Mouse (Mus musculus) liver, embryonic 18 days (tissue): Measurements from ENCODE around the gene Ankar. TPM values are rescaled to one million over a fixed set of nuclear protein-coding genes. Genes with fewer than 3 reads are reported as not detected.

Experiments used
- polyA plus RNA-seq: library from polyadenylated mRNA; depleted of rRNA; stranded (reverse); fragments of >200 nt; gene quantifications from 2 replicates; pipeline ENCODE4 v1.2.3, GENCODE M21; 2012; rRNA removed

The Ankar gene
- polyA plus RNA-seq, result 0.01 TPM in 1 of 2 replicates, not detected in the other

GRCm38 (mm10) chr1:72700479-72700878 lies at the start of gene Ankar:
TSS of gene Ankar (minus strand) at chr1:72700579.

DNA sequence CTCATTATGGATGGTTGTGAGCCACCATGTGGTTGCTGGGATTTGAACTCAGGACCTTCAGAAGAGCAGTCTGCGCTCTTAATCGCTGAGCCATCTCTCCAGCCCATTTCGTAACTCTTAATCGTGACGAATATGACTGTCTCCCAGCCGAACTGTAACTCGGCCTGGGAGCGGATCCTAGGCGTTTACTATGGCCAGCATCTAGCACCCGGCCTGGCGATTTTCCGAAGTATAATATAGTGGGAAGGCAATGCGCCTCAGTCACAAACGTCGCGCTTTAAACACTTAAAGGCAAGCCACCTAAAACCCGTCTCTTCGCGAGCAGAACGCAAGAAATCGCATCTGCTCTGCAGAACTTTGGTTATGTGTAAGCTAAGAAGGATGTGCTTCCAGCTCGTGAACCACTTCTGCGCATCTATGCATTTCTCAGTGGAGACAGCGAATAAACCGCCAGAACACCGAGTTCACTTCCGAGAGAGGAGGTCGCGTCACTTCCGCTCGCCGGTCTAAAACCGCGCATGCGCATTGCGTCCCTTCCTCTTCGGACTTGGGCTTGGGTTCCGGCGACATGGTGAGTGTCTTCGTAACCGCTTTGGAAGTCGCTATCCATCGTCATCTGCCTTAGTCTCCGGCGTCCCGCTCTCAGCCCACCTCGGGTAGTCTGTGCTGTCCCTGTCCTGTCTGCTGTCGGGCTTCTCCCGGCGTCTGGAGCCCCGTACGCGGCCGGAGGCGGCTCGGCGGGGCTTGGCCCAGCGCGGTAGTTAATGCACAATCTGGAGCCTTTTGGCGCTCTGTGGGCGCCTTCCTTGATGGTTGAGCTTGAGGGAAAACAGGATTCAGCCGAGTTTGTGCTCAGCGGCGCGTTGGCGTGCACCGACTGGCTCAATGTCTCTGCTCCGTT lies 10.6 kb upstream of the Ankar start, which contains the start of gene Rpl37a:
Gene Rpl37a, plus strand, starts transcription at position 538 of the 901 bp plus-strand sequence.

Other genes starting within 250 kb of the Ankar start
- 0.01 TPM in 1 of 2 replicates, not detected in the other for gene March4, start 163.6 kb downstream of the Ankar start, polyA plus RNA-seq
- gene Smarcal1, start 117.3 kb downstream of the Ankar start, polyA plus RNA-seq, result 9.9 and 10.6 TPM in 2 replicates
- gene Rpl37a, start 10.7 kb upstream of the Ankar start, polyA plus RNA-seq, result 889 and 930 TPM in 2 replicates
- 562 and 624 TPM in 2 replicates for gene Igfbp2, start 123.9 kb upstream of the Ankar start, polyA plus RNA-seq
- 2.9 and 3.0 TPM in 2 replicates for gene Igfbp5, start 174.3 kb upstream of the Ankar start, polyA plus RNA-seq